In the genomic region with DNA sequence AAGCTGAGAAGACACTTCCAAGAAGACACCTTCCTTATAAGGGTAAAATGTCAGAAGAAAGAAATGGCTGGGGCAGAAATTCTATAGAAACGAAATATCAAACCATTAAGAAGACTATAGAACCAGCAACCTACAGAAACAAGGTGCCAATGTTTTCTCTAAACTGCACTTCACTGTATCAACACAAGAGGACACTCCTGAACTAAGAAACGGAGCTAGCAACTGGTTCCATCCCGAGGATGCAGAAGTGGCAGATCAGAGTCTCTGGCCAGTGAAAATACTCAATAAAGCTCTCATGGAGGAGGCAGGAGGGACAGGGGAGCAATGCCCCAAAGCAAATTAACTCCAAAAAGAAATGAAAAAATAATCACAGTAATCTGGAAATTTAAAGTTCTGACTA, we compare ENCODE assay signal across 9 mouse cellular contexts. TPM values are rescaled to one million over a fixed set of nuclear protein-coding genes. Genes with fewer than 3 reads are reported as not detected.
DNase-seq lines count a peak whose midpoint lies in the region; ATAC-seq and TF ChIP-seq lines count a peak whose summit lies in the region.
"Had no signal": no experiment of that assay in that cellular context is flagged by ENCODE, and none has a peak within 500 bp of the region (broad histone marks: within the 10 kb centered on the region; RNA-seq: fewer than 3 reads in every experiment).

No protein-coding gene starts in this region.

- no peak overlapping the region for H3K27ac ChIP-seq in heart, adult 2 months
- H3K27ac ChIP-seq in neural tube, embryonic 14.5 days (ENCODE audit: low read depth, low read length) = no peak overlapping the region
- H3K27ac ChIP-seq in neural tube, embryonic 15.5 days (replicated peaks) = no peak overlapping the region

- H3K4me1 ChIP-seq in heart, adult 2 months (ENCODE audit: control insufficient read depth, insufficient read depth, low read length) = no peaks in the 10 kb centered on the region
- H3K4me1 ChIP-seq in neural tube, embryonic 14.5 days (ENCODE audit: control insufficient read depth, insufficient read depth, low read length) = no peaks in the 10 kb centered on the region
- H3K4me1 ChIP-seq in neural tube, embryonic 15.5 days = no peaks in the 10 kb centered on the region

- intact Hi-C loops in heart, adult 2 months (cut with DNase I) = loop anchor here (2.0 to 10.0 kb wide), 3 partner anchors 198 to 446 kb away; no protein-coding TSS in a partner anchor

- ATAC-seq in neural tube, embryonic 14.5 days (ENCODE audit: low read depth) = peak; percentile 63; the same call in 1 of the 2 replicates
- no peak for ATAC-seq in neural tube, embryonic 15.5 days (ENCODE audit: low FRiP score)
- 0 out of 2 replicates have a peak, but pooled peaks have one; percentile 47 for ATAC-seq in megakaryocyte, adult 5-6 weeks (ENCODE audit: poor library complexity, severe bottlenecking)

- no peaks in the 10 kb centered on the region for H3K27me3 ChIP-seq in heart, adult 2 months (ENCODE audit: control insufficient read depth, insufficient read depth, low read length)
- no peaks in the 10 kb centered on the region for H3K27me3 ChIP-seq in neural tube, embryonic 14.5 days (ENCODE audit: control insufficient read depth, insufficient read depth, low read length)
- H3K27me3 ChIP-seq in neural tube, embryonic 15.5 days (replicated peaks) = no peaks in the 10 kb centered on the region

- DNase-seq in heart, adult 2 months = no peak
- DNase-seq in heart, adult 9 months (ENCODE audit: low spot score in 2 of 2) = no peak
- DNase-seq in brain, embryonic 14.5 days (ENCODE audit: low read depth) = peak; percentile 70
- no peak for DNase-seq in frontal cortex, postnatal 25 days (ENCODE audit: low spot score in 2 of 2)
- DNase-seq in testis, postnatal 10 days (ENCODE audit: low spot score) = no peak

- no peak for TF ChIP-seq POLR2A in heart, adult 2 months (IDR thresholded peaks at IDR 0.05; ENCODE audit: insufficient read depth, low read depth, low read length)
- no peak for TF ChIP-seq POLR2A in brain, embryonic 14.5 days (IDR thresholded peaks at IDR 0.05; ENCODE audit: borderline replicate concordance, extremely low read depth, insufficient read depth, insufficient read length, poor library complexity, severe bottlenecking)

- H3K79me2 ChIP-seq in heart, adult 2 months (replicated peaks; ENCODE audit: control insufficient read depth, insufficient read depth, low read length) = no peaks in the 10 kb centered on the region

- no peak overlapping the region for H3K4me2 ChIP-seq in neural tube, embryonic 14.5 days (ENCODE audit: low read depth, low read length)
- H3K4me2 ChIP-seq in neural tube, embryonic 15.5 days = no peak overlapping the region

- TF ChIP-seq EP300 in heart, adult 2 months (IDR thresholded peaks at IDR 0.05; ENCODE audit: insufficient read depth, low read depth, low read length) = no peak

- H3K9me3 ChIP-seq in neural tube, embryonic 14.5 days (ENCODE audit: control insufficient read depth, low read length) = no peaks in the 10 kb centered on the region
- no peaks in the 10 kb centered on the region for H3K9me3 ChIP-seq in neural tube, embryonic 15.5 days (replicated peaks)

- peak; percentile 80 for TF ChIP-seq CTCF in heart, adult 2 months (IDR thresholded peaks at IDR 0.05)
- peak; percentile 66; the same call in 1 of the 2 replicates for TF ChIP-seq CTCF in brain, embryonic 14.5 days (IDR thresholded peaks at IDR 0.05; ENCODE audit: borderline replicate concordance, extremely low read depth, insufficient read depth, insufficient read length)

- 20% methylated on average over 3 of the region's 3 CpGs for WGBS in heart, adult 2 months
- 20% methylated on average over 3 of the region's 3 CpGs for WGBS in neural tube, embryonic 14.5 days
- WGBS in neural tube, embryonic 15.5 days = 19% methylated on average over 3 of the region's 3 CpGs

- H3K9ac ChIP-seq in heart, adult 2 months (ENCODE audit: low read depth, low read length) = no peak overlapping the region
- no peak overlapping the region for H3K9ac ChIP-seq in neural tube, embryonic 14.5 days (replicated peaks; ENCODE audit: low read depth, low read length)
- H3K9ac ChIP-seq in neural tube, embryonic 15.5 days (replicated peaks) = no peak overlapping the region

- no peak overlapping the region for H3K4me3 ChIP-seq in heart, adult 2 months
- H3K4me3 ChIP-seq in neural tube, embryonic 14.5 days (ENCODE audit: low read depth, low read length) = no peak overlapping the region
- H3K4me3 ChIP-seq in neural tube, embryonic 15.5 days (replicated peaks) = no peak overlapping the region

- H3K36me3 ChIP-seq in heart, adult 2 months (ENCODE audit: control insufficient read depth, insufficient read depth, low read length) = no peaks in the 10 kb centered on the region
- H3K36me3 ChIP-seq in neural tube, embryonic 14.5 days (ENCODE audit: control insufficient read depth, insufficient read depth, low read length) = no peaks in the 10 kb centered on the region
- no peaks in the 10 kb centered on the region for H3K36me3 ChIP-seq in neural tube, embryonic 15.5 days

RNA-seq across cellular contexts. Expression of gene Acbd7, which starts 13.0 kb away (rescaled TPM):
- total RNA-seq in heart, adult 2 months (2021) = 1 to 10 TPM; 1.1 to 1.7 TPM
- polyA plus RNA-seq in heart, adult 2 months (2012; rRNA removed) = not detected in 2 replicates
- 2.3 and 5.4 TPM in 2 replicates for polyA plus RNA-seq in neural tube, embryonic 14.5 days (2014; fragmentation: Nextera tagmentation; extraction: Ambion mirVana)
- 4.3 and 5.2 TPM in 2 replicates for polyA plus RNA-seq in neural tube, embryonic 15.5 days (2015; fragmentation: Nextera tagmentation; extraction: Ambion mirVana)
- 0.93 and 1.3 TPM in 2 replicates for polyA plus RNA-seq in brain, embryonic 14.5 days (2012; rRNA removed)
- total RNA-seq in megakaryocyte, adult 5-6 weeks (2015) = not detected in 2 replicates
- not detected in 2 replicates for total RNA-seq in megakaryocyte, adult 5-6 weeks (2017)

RNA-seq across cellular contexts. Expression of gene Rpp38, which starts 16.5 kb away (rescaled TPM):
- 1 to 10 TPM; 4.3 to 5.8 TPM for total RNA-seq in heart, adult 2 months (2021)
- polyA plus RNA-seq in heart, adult 2 months (2012; rRNA removed) = 2.8 and 5.4 TPM in 2 replicates
- polyA plus RNA-seq in neural tube, embryonic 14.5 days (2014; fragmentation: Nextera tagmentation; extraction: Ambion mirVana) = 13.9 and 16.3 TPM in 2 replicates
- 11.6 and 14.1 TPM in 2 replicates for polyA plus RNA-seq in neural tube, embryonic 15.5 days (2015; fragmentation: Nextera tagmentation; extraction: Ambion mirVana)
- polyA plus RNA-seq in brain, embryonic 14.5 days (2012; rRNA removed) = 9.1 and 13.1 TPM in 2 replicates
- 7.6 and 7.9 TPM in 2 replicates for total RNA-seq in megakaryocyte, adult 5-6 weeks (2015)
- 1.5 and 1.7 TPM in 2 replicates for total RNA-seq in megakaryocyte, adult 5-6 weeks (2017)

RNA-seq across cellular contexts. Expression of gene Olah, which starts 48.1 kb away (rescaled TPM):
- not detected for total RNA-seq in heart, adult 2 months (2021)
- not detected in 2 replicates for polyA plus RNA-seq in heart, adult 2 months (2012; rRNA removed)
- not detected in 2 replicates for polyA plus RNA-seq in neural tube, embryonic 14.5 days (2014; fragmentation: Nextera tagmentation; extraction: Ambion mirVana)
- polyA plus RNA-seq in neural tube, embryonic 15.5 days (2015; fragmentation: Nextera tagmentation; extraction: Ambion mirVana) = not detected in 2 replicates
- 0.04 TPM in 1 of 2 replicates, not detected in the other for polyA plus RNA-seq in brain, embryonic 14.5 days (2012; rRNA removed)
- total RNA-seq in megakaryocyte, adult 5-6 weeks (2015) = not detected in 2 replicates
- not detected in 2 replicates for total RNA-seq in megakaryocyte, adult 5-6 weeks (2017)
- polyA plus RNA-seq: intestine, embryonic 14.5 days had no signal
